Mouse (Mus musculus): ENCODE data around the gene Atp6ap1l. TPM values are rescaled to one million over a fixed set of nuclear protein-coding genes. Genes with fewer than 3 reads are reported as not detected.
A peak's percentile ranks its signal among the peaks of the same experiment; 100 is the strongest.

Atp6ap1l gene
- total RNA-seq, 2 experiments from 2014 or later, result not detected

DNA sequence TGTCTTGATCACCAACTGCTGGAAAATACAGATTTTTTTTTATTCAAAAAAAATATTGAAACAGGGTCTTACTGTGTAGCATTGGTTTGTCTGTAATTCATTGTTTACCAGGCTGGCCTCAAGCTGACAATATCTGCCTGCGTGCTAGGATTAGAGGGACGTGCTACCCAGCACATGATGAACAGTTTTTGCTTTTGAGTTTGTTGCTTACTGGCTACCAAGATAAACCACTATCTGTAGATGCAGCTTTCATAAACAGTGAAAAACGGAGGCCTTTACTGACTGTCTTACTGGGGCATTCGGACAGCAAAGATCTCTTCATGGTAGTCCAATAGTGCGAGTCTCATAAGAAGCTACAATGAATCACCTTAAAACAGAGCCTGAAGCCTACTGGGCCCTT lies 15.0 kb downstream of the Atp6ap1l start:
- DNase-seq (ENCODE audit: low spot score in 2 of 2), result no peak

GRCm38 (mm10) chr13:90886568-90886983 lies 18.6 kb downstream of the Atp6ap1l start:
- peak; percentile 52 to 63 for DNase-seq (ENCODE audit: low spot score in 2 of 2)

- DNase-seq (ENCODE audit: low spot score in 2 of 2), result no peak
Measured at GRCm38 (mm10) chr13:90885856-90886532, 19.2 kb downstream of the Atp6ap1l start.

- DNase-seq (ENCODE audit: low spot score in 2 of 2), result no peak
Measured at GRCm38 (mm10) chr13:90881727-90882429, 23.3 kb downstream of the Atp6ap1l start.

GRCm38 (mm10) chr13:90871579-90871978 lies 33.6 kb downstream of the Atp6ap1l start:
- DNase-seq (ENCODE audit: low spot score in 2 of 2), result no peak

DNA sequence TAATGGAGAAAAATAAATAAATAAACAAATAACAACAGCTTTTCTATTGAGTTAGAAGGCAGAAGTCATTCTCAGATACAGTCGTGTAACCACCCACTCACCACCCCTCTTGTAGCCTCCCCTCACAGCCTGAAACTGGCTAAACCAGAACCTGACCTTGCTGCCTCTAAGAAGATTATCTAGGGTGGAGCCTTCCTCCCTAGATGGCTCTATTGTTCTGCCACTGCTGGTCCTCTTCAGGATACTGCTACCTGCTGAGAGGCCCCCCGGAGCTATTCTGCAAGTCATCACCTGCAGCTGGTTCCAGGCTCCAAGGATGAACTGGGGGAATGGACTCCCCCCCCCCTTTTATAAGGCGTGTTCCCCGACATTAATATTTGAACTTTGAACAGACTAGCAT lies 36.0 kb downstream of the Atp6ap1l start:
- DNase-seq (ENCODE audit: low spot score in 2 of 2), result no peak

DNA sequence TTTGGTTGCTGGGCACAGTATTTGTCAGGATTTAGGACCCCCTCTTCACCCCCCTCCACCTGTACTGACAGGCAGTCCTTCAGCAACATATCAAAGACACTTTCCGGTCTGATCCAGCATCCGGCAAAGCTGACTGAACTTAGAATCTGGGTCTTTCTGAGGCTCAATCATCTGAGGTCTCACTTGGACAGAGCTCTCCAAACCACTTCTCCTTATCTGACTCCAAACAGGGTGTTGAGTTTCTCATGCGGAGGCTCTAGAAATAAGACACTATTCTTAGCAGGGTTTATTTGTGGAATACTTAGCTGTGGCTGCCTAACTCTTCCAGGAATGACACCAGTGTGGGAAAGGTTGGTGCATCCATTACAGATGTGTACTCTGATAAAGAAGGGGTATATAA lies 43.0 kb downstream of the Atp6ap1l start:
- no peak for DNase-seq (ENCODE audit: low spot score in 2 of 2)

DNA sequence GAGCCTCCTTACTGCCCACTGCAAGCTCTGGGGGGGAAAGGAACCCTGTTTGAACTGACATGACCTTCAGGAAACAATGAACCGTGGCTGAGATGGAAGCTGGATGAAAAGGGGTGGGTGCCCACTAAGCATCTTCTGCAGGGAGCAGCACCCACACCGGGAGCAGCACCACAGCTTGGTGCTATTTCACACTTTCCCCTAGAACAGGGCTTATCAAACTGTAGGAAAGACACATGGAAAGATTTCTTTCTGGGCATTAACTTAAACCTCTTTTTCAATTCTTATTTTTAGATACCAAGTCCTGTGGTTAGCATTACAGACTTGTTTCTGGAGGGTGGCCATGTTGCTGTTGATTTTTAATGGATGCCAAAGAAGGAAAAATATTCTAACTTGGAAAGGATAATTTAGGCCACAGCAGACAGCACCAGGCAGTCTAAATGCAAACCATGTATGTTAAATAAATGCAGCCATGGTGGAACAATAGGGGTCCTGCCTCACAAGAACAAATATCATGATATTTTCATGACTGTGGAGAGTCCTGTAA lies 44.2 kb downstream of the Atp6ap1l start:
- DNase-seq (ENCODE audit: low spot score in 2 of 2), result no peak

- DNase-seq (ENCODE audit: low spot score in 2 of 2), result no peak
Measured at GRCm38 (mm10) chr13:90852727-90853630, 52.2 kb downstream of the Atp6ap1l start.

GRCm38 (mm10) chr13:90851795-90852194 lies 53.4 kb downstream of the Atp6ap1l start:
- DNase-seq (ENCODE audit: low spot score in 2 of 2), result no peak

DNA sequence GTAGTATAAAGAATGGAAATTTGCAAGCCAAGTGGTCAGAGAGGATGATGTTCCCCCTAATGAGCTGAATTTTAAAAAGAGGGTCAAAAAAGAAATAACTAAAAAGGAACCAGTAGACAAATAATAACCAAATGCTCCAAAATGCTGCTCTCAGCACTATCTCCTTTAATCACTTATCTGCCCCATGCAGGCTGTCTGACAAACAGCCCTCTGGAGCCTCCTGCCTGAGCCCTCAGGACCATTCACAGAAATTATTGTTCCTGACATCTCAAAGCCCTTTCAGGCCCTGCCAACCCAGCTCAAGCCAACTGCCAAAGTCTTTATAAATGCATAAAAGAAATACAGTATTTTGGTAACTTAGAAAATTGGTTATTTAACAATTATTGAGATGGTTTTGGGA lies 61.0 kb downstream of the Atp6ap1l start:
- no peak for DNase-seq (ENCODE audit: low spot score in 2 of 2)

- DNase-seq (ENCODE audit: low spot score in 2 of 2), result no peak
Measured at GRCm38 (mm10) chr13:90843412-90843811, 61.7 kb downstream of the Atp6ap1l start.

GRCm38 (mm10) chr13:90841213-90841553 lies 64.0 kb downstream of the Atp6ap1l start:
- no peak for DNase-seq (ENCODE audit: low spot score in 2 of 2)

- DNase-seq (ENCODE audit: low spot score in 2 of 2), result peak in 1 of 2 experiments; percentile 11
Measured at GRCm38 (mm10) chr13:90840530-90841212, 64.5 kb downstream of the Atp6ap1l start.

DNA sequence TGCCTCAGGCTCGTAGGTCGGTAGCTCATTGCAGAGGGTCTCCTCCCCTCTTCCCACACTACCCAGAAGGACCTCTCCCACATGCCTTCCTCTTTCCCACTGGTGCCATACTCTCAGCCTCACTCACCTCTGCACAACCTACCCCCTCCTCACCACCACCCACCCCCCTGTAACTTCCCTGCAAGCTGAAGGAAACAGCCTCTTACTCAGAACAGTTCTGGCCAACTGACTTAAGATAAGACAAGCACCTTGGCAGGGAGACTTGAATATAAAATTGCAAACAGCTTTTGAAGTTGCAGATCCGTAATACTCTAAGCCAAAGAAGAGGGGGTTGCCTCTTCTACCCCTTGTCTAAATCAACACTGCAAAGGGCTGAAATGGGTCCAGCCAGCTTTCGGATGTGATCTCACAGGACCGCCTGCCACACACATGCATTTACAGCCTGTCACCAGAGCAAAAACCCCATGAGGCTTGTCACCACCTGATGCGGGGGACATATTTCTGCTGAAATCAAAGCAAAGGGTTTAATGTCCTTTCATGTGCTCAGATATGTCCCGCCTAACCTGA lies 71.4 kb downstream of the Atp6ap1l start:
- DNase-seq (ENCODE audit: low spot score in 2 of 2), result no peak

Other genes starting within 250 kb of the Atp6ap1l start
- 100 to 1,000 TPM; 366 to 427 TPM for gene Rps23, start 17.6 kb upstream of the Atp6ap1l start, total RNA-seq (2021)

All from adrenal gland, adult 18-20 months (tissue).